Mouse (Mus musculus): ENCODE measurements around the gene Npdc1.

Npdc1 gene

GRCm38 (mm10) chr2:25430395-25431233, 31.5 kb downstream of the Npdc1 start:
- Histone ChIP-seq H3K4me3 (replicated peaks; ENCODE audit: low read length) (no peak overlapping the region), H3K36me3 (ENCODE audit: insufficient read depth, low read length) (no peaks in the 10 kb centered on the region), H3K4me1 (replicated peaks; ENCODE audit: low read depth, low read length) (peaks cover 25% of the 10 kb centered on the region), H3K27me3 (ENCODE audit: insufficient read depth, low read length) (peaks cover 58% of the 10 kb centered on the region), H3K9me3 (ENCODE audit: low read length) (no peaks in the 10 kb centered on the region)
- TF ChIP-seq CTCF (conservative IDR thresholded peaks at IDR 0.05; ENCODE audit: low read length) (no peak), POU5F1 (IDR thresholded peaks at IDR 0.05; ENCODE audit: borderline replicate concordance, low read length) (no peak), NANOG (IDR thresholded peaks at IDR 0.05; ENCODE audit: borderline replicate concordance, low read length) (no peak)

- TF ChIP-seq POU5F1 (IDR thresholded peaks at IDR 0.05; ENCODE audit: borderline replicate concordance, low read length) = no peak
- TF ChIP-seq CTCF (conservative IDR thresholded peaks at IDR 0.05; ENCODE audit: low read length) = no peak
- TF ChIP-seq NANOG (IDR thresholded peaks at IDR 0.05; ENCODE audit: borderline replicate concordance, low read length) = no peak
Observed at GRCm38 (mm10) chr2:25431308-25431855, 32.2 kb downstream of the Npdc1 start.

GRCm38 (mm10) chr2:25432326-25433098, 33.4 kb downstream of the Npdc1 start:
- Histone ChIP-seq H3K4me3 (replicated peaks; ENCODE audit: low read length) (no peak overlapping the region), H3K4me1 (replicated peaks; ENCODE audit: low read depth, low read length) (peaks cover 26% of the 10 kb centered on the region), H3K9me3 (ENCODE audit: low read length) (no peaks in the 10 kb centered on the region), H3K27me3 (ENCODE audit: insufficient read depth, low read length) (peaks cover 55% of the 10 kb centered on the region), H3K36me3 (ENCODE audit: insufficient read depth, low read length) (peaks cover 9% of the 10 kb centered on the region; the same call in 1 of the 2 replicates)
- TF ChIP-seq POU5F1 (IDR thresholded peaks at IDR 0.05; ENCODE audit: borderline replicate concordance, low read length) (no peak), NANOG (IDR thresholded peaks at IDR 0.05; ENCODE audit: borderline replicate concordance, low read length) (no peak)

More at GRCm38 (mm10) chr2:25431308-25431855, 32.2 kb downstream of the Npdc1 start:
- H3K36me3 ChIP-seq (ENCODE audit: insufficient read depth, low read length) = peaks cover 1% of the 10 kb centered on the region; the same call in 1 of the 2 replicates
- peaks cover 22% of the 10 kb centered on the region for H3K4me1 ChIP-seq (replicated peaks; ENCODE audit: low read depth, low read length)
- H3K27me3 ChIP-seq (ENCODE audit: insufficient read depth, low read length) = peaks cover 56% of the 10 kb centered on the region
- no peak overlapping the region for H3K4me3 ChIP-seq (replicated peaks; ENCODE audit: low read length)
- H3K9me3 ChIP-seq (ENCODE audit: low read length) = no peaks in the 10 kb centered on the region

GRCm38 (mm10) chr2:25433101-25433500, 34.0 kb downstream of the Npdc1 start:
- no peak overlapping the region for H3K4me3 ChIP-seq (replicated peaks; ENCODE audit: low read length)
- no peak for TF ChIP-seq NANOG (IDR thresholded peaks at IDR 0.05; ENCODE audit: borderline replicate concordance, low read length)
- TF ChIP-seq POU5F1 (IDR thresholded peaks at IDR 0.05; ENCODE audit: borderline replicate concordance, low read length) = no peak
- no peak for TF ChIP-seq CTCF (conservative IDR thresholded peaks at IDR 0.05; ENCODE audit: low read length)
- peaks cover 28% of the 10 kb centered on the region for H3K4me1 ChIP-seq (replicated peaks; ENCODE audit: low read depth, low read length)
- peaks cover 55% of the 10 kb centered on the region for H3K27me3 ChIP-seq (ENCODE audit: insufficient read depth, low read length)
- peaks cover 9% of the 10 kb centered on the region; the same call in 1 of the 2 replicates for H3K36me3 ChIP-seq (ENCODE audit: insufficient read depth, low read length)
- H3K9me3 ChIP-seq (ENCODE audit: low read length) = no peaks in the 10 kb centered on the region

- Histone ChIP-seq H3K36me3 (ENCODE audit: insufficient read depth, low read length) (peaks cover 15% of the 10 kb centered on the region), H3K27me3 (ENCODE audit: insufficient read depth, low read length) (peaks cover 50% of the 10 kb centered on the region), H3K9me3 (ENCODE audit: low read length) (no peaks in the 10 kb centered on the region), H3K4me1 (replicated peaks; ENCODE audit: low read depth, low read length) (peaks cover 29% of the 10 kb centered on the region), H3K4me3 (replicated peaks; ENCODE audit: low read length) (no peak overlapping the region)
- no peak for TF ChIP-seq POU5F1 (IDR thresholded peaks at IDR 0.05; ENCODE audit: borderline replicate concordance, low read length)
- no peak for TF ChIP-seq CTCF (conservative IDR thresholded peaks at IDR 0.05; ENCODE audit: low read length)
- TF ChIP-seq NANOG (IDR thresholded peaks at IDR 0.05; ENCODE audit: borderline replicate concordance, low read length) = no peak
Observed at GRCm38 (mm10) chr2:25434292-25434691, 35.1 kb downstream of the Npdc1 start.

- no peak overlapping the region for H3K4me3 ChIP-seq (replicated peaks; ENCODE audit: low read length)
- H3K4me1 ChIP-seq (replicated peaks; ENCODE audit: low read depth, low read length) = peaks cover 32% of the 10 kb centered on the region
- H3K9me3 ChIP-seq (ENCODE audit: low read length) = no peaks in the 10 kb centered on the region
- no peak for TF ChIP-seq CTCF (conservative IDR thresholded peaks at IDR 0.05; ENCODE audit: low read length)
- no peak for TF ChIP-seq POU5F1 (IDR thresholded peaks at IDR 0.05; ENCODE audit: borderline replicate concordance, low read length)
- TF ChIP-seq NANOG (IDR thresholded peaks at IDR 0.05; ENCODE audit: borderline replicate concordance, low read length) = no peak
- peaks cover 43% of the 10 kb centered on the region for H3K27me3 ChIP-seq (ENCODE audit: insufficient read depth, low read length)
- peaks cover 15% of the 10 kb centered on the region for H3K36me3 ChIP-seq (ENCODE audit: insufficient read depth, low read length)
Observed at GRCm38 (mm10) chr2:25436286-25436820, 37.2 kb downstream of the Npdc1 start.

GRCm38 (mm10) chr2:25441067-25441466, 41.9 kb downstream of the Npdc1 start:
- no peak for TF ChIP-seq NANOG (IDR thresholded peaks at IDR 0.05; ENCODE audit: borderline replicate concordance, low read length)
- H3K36me3 ChIP-seq (ENCODE audit: insufficient read depth, low read length) = peaks cover 31% of the 10 kb centered on the region
- peaks cover 34% of the 10 kb centered on the region for H3K27me3 ChIP-seq (ENCODE audit: insufficient read depth, low read length)
- H3K4me1 ChIP-seq (replicated peaks; ENCODE audit: low read depth, low read length) = peaks cover 47% of the 10 kb centered on the region
- peak overlapping the region; percentile 37 for H3K4me3 ChIP-seq (replicated peaks; ENCODE audit: low read length)
- H3K9me3 ChIP-seq (ENCODE audit: low read length) = no peaks in the 10 kb centered on the region

- Histone ChIP-seq H3K27me3 (ENCODE audit: insufficient read depth, low read length) (peaks cover 36% of the 10 kb centered on the region), H3K4me1 (replicated peaks; ENCODE audit: low read depth, low read length) (peaks cover 51% of the 10 kb centered on the region), H3K9me3 (ENCODE audit: low read length) (no peaks in the 10 kb centered on the region), H3K4me3 (replicated peaks; ENCODE audit: low read length) (no peak overlapping the region), H3K36me3 (ENCODE audit: insufficient read depth, low read length) (peaks cover 22% of the 10 kb centered on the region)
- no peak for TF ChIP-seq NANOG (IDR thresholded peaks at IDR 0.05; ENCODE audit: borderline replicate concordance, low read length)
- no peak for TF ChIP-seq CTCF (conservative IDR thresholded peaks at IDR 0.05; ENCODE audit: low read length)
- TF ChIP-seq POU5F1 (IDR thresholded peaks at IDR 0.05; ENCODE audit: borderline replicate concordance, low read length) = no peak
Observed at GRCm38 (mm10) chr2:25442682-25443081, 43.5 kb downstream of the Npdc1 start.

Data from E14TG2a.4 (cell line).